Mouse (Mus musculus) MEL (cell line): ENCODE measurements around the gene Ccer1. TPM values are rescaled to one million over a fixed set of nuclear protein-coding genes. Genes with fewer than 3 reads are reported as not detected.

Experiments used
- DNase-seq: peaks from one replicate; pipeline ENCODE4 v3.0.0; 2011; ENCODE audit warnings: low read depth, low spot score
- H3K27ac ChIP-seq: 2 replicates; pipeline ENCODE4 v1.5.1; 2012; ENCODE audit warnings: low read depth, mild to moderate bottlenecking, control low read depth, low read length, moderate library complexity; ENCODE audit not compliant: control insufficient read depth
- H3K27me3 ChIP-seq, 2 experiments: fragments of 150-350 bp in 1 of 2; sonication (generic) in 1 of 2; 2 replicates each; pipeline ENCODE4 v1.6.1; 2012; ENCODE audit warnings: low read length in 2 of 2, mild to moderate bottlenecking in 2 of 2, improper control_type of control experiment in 1 of 2, moderate library complexity in 1 of 2; ENCODE audit not compliant: insufficient read depth in 2 of 2, control insufficient read depth in 1 of 2
- H3K36me3 ChIP-seq, 2 experiments: 2 replicates each; pipeline ENCODE4 v1.6.1; 2012 to 2014; ENCODE audit warnings: low read length in 2 of 2, improper control_type of control experiment in 1 of 2, inconsistent platforms in 1 of 2, mild to moderate bottlenecking in 1 of 2; ENCODE audit not compliant: insufficient read depth in 2 of 2, control insufficient read depth in 1 of 2
- H3K4me1 ChIP-seq, 2 experiments: fragments of 150-350 bp in 1 of 2; sonication (generic) in 1 of 2; 2 replicates each; pipeline ENCODE4 v1.6.1; 2012; ENCODE audit warnings: low read length in 2 of 2, improper control_type of control experiment in 1 of 2, mild to moderate bottlenecking in 1 of 2; ENCODE audit not compliant: insufficient read depth in 2 of 2, control insufficient read depth in 1 of 2
- H3K4me3 ChIP-seq, 2 experiments: fragments of 150-350 bp in 1 of 2; sonication (generic) in 1 of 2; 2 replicates each; pipeline ENCODE4 v1.5.1; 2012; ENCODE audit warnings: low read depth in 2 of 2, low read length in 2 of 2, mild to moderate bottlenecking in 2 of 2, moderate library complexity in 2 of 2, control low read depth in 1 of 2, improper control_type of control experiment in 1 of 2; ENCODE audit not compliant: control insufficient read depth in 1 of 2, insufficient read depth in 1 of 2
- H3K79me2 ChIP-seq: 2 replicates; pipeline ENCODE4 v1.6.1; 2012; ENCODE audit warnings: mild to moderate bottlenecking, low read length, moderate library complexity; ENCODE audit not compliant: control insufficient read depth, poor library complexity, insufficient read depth
- H3K9ac ChIP-seq: 2 replicates; pipeline ENCODE4 v1.6.1; 2012; ENCODE audit warnings: low read depth, mild to moderate bottlenecking, control low read depth, low read length, moderate library complexity; ENCODE audit not compliant: control insufficient read depth, poor library complexity, severe bottlenecking
- H3K9me3 ChIP-seq: fragments of 150-350 bp; sonication (generic); replicated peaks from 2 replicates; pipeline ENCODE4 v1.6.1; 2012; ENCODE audit warnings: mild to moderate bottlenecking, low read length, improper control_type of control experiment, moderate library complexity; ENCODE audit not compliant: insufficient read depth
- CTCF ChIP-seq, 3 experiments: IDR thresholded peaks in 2 of 3; conservative IDR thresholded peaks in 1 of 3; 2 replicates each; pipeline ENCODE4 v1.5.1; 2011 to 2012; ENCODE audit warnings: low read length in 3 of 3, low read depth in 2 of 3, mild to moderate bottlenecking in 2 of 3, improper control_type of control experiment in 1 of 3, inconsistent platforms in 1 of 3, mixed read lengths in 1 of 3, moderate library complexity in 1 of 3; ENCODE audit not compliant: control insufficient read depth in 1 of 3, insufficient read depth in 1 of 3, poor library complexity in 1 of 3, severe bottlenecking in 1 of 3
- E2F4 ChIP-seq: IDR thresholded peaks from 2 replicates; pipeline ENCODE4 v1.6.1; 2011; ENCODE audit warnings: low read depth, low read length, improper control_type of control experiment, borderline replicate concordance
- ETS1 ChIP-seq: IDR thresholded peaks from 2 replicates; pipeline ENCODE4 v1.6.1; 2012; ENCODE audit warnings: low read depth, mild to moderate bottlenecking, inconsistent platforms, low read length, improper control_type of control experiment, moderate library complexity
- HCFC1 ChIP-seq: IDR thresholded peaks from 2 replicates; pipeline ENCODE4 v1.6.1; 2012; ENCODE audit warnings: low read depth, mild to moderate bottlenecking, inconsistent platforms, low read length, improper control_type of control experiment, moderate library complexity
- JUND ChIP-seq: IDR thresholded peaks from 2 replicates; pipeline ENCODE4 v1.6.1; 2011; ENCODE audit warnings: low read depth, mild to moderate bottlenecking, improper control_type of control experiment, low read length
- KAT2A ChIP-seq: conservative IDR thresholded peaks from 2 replicates; pipeline ENCODE4 v1.6.1; 2012; ENCODE audit warnings: low read depth, low read length, improper control_type of control experiment, inconsistent platforms
- MAFK ChIP-seq: IDR thresholded peaks from 2 replicates; pipeline ENCODE4 v1.6.1; 2011; ENCODE audit warnings: low read depth, mild to moderate bottlenecking, low read length, improper control_type of control experiment, borderline replicate concordance
- MAX ChIP-seq: IDR thresholded peaks from 2 replicates; pipeline ENCODE4 v1.6.1; 2011; ENCODE audit warnings: low read length, improper control_type of control experiment
- MEF2A ChIP-seq: IDR thresholded peaks from 2 replicates; pipeline ENCODE4 v1.6.1; 2014; ENCODE audit warnings: low read depth, mild to moderate bottlenecking, inconsistent platforms, low read length, improper control_type of control experiment; ENCODE audit not compliant: poor library complexity, insufficient replicate concordance, severe bottlenecking; ENCODE audit errors: extremely low read depth
- MXI1 ChIP-seq: IDR thresholded peaks from 2 replicates; pipeline ENCODE4 v1.6.1; 2011; ENCODE audit warnings: mild to moderate bottlenecking, low read depth, low read length, improper control_type of control experiment
- MYB ChIP-seq: IDR thresholded peaks from 2 replicates; pipeline ENCODE4 v1.6.1; 2011; ENCODE audit warnings: mild to moderate bottlenecking, low read depth, low read length, improper control_type of control experiment
- NRF1 ChIP-seq: IDR thresholded peaks from 2 replicates; pipeline ENCODE4 v1.6.1; 2014; ENCODE audit warnings: low read depth, mild to moderate bottlenecking, inconsistent platforms, low read length, improper control_type of control experiment, moderate library complexity; ENCODE audit not compliant: poor library complexity, insufficient read depth, severe bottlenecking
- POLR2AphosphoS2 ChIP-seq: IDR thresholded peaks from 2 replicates; pipeline ENCODE4 v1.6.1; 2011; ENCODE audit warnings: low read length, improper control_type of control experiment
- POLR2AphosphoS5 ChIP-seq: IDR thresholded peaks from 2 replicates; pipeline ENCODE4 v1.6.1; 2012; ENCODE audit warnings: low read depth, borderline replicate concordance, mild to moderate bottlenecking, inconsistent platforms, low read length, moderate library complexity, mixed read lengths
- RCOR1 ChIP-seq: IDR thresholded peaks from 2 replicates; pipeline ENCODE4 v1.6.1; 2012; ENCODE audit warnings: low read depth, mild to moderate bottlenecking, inconsistent platforms, low read length, improper control_type of control experiment
- SIN3A ChIP-seq: IDR thresholded peaks from 2 replicates; pipeline ENCODE4 v1.6.1; 2012; ENCODE audit warnings: low read length, improper control_type of control experiment, inconsistent platforms
- SMC3 ChIP-seq: IDR thresholded peaks from 2 replicates; pipeline ENCODE4 v1.6.1; 2011; ENCODE audit warnings: low read depth, low read length, improper control_type of control experiment
- TAL1 ChIP-seq: IDR thresholded peaks from 2 replicates; pipeline ENCODE4 v1.6.1; 2012; ENCODE audit warnings: mild to moderate bottlenecking, inconsistent platforms, low read length, moderate library complexity, mixed read lengths
- TBP ChIP-seq: IDR thresholded peaks from 2 replicates; pipeline ENCODE4 v1.8.0; 2011; ENCODE audit warnings: low read depth, low read length, improper control_type of control experiment
- ZKSCAN1 ChIP-seq: IDR thresholded peaks from 2 replicates; pipeline ENCODE4 v1.6.1; 2012; ENCODE audit warnings: low read depth, mild to moderate bottlenecking, inconsistent platforms, low read length, improper control_type of control experiment, moderate library complexity
- ZNF384 ChIP-seq: IDR thresholded peaks from 2 replicates; pipeline ENCODE4 v1.6.1; 2012; ENCODE audit warnings: low read depth, mild to moderate bottlenecking, inconsistent platforms, low read length, improper control_type of control experiment
- polyA plus RNA-seq, 2 experiments: library from polyadenylated mRNA; stranded (reverse) in 1 of 2; unstranded in 1 of 2; fragments of >175 nt in 1 of 2; fragments of >200 nt in 1 of 2; gene quantifications; 2 replicates each; pipeline versions ENCODE4 v1.2.1 to v1.2.4; 2012; ENCODE audit warnings: low replicate concordance in 2 of 2, low read depth in 1 of 2; ENCODE audit not compliant: insufficient read length in 2 of 2, insufficient read depth in 1 of 2, missing spikeins in 1 of 2
- total RNA-seq: library from RNA; depleted of rRNA; stranded (reverse); fragments of 300-350 nt; gene quantifications from 2 replicates; pipeline ENCODE4 v1.2.3, GENCODE M21; 2012

Ccer1 gene
- total and polyA plus RNA-seq, 3 experiments: not detected

- Histone ChIP-seq H3K27me3 (no peaks in the 10 kb centered on the region), H3K27ac (no peak overlapping the region), H3K4me3 (no peak overlapping the region), H3K79me2 (no peaks in the 10 kb centered on the region), H3K36me3 (no peaks in the 10 kb centered on the region), H3K9ac (no peak overlapping the region), H3K9me3 (no peaks in the 10 kb centered on the region), H3K4me1 (no peaks in the 10 kb centered on the region)
- no peak for TF ChIP-seq KAT2A
- TF ChIP-seq MYB: no peak
- TF ChIP-seq MXI1: no peak
- no peak for TF ChIP-seq E2F4
- no peak for TF ChIP-seq TAL1
- TF ChIP-seq SIN3A: no peak
- TF ChIP-seq CTCF (IDR thresholded peaks at IDR 0.05 in 2 of 3, conservative IDR thresholded peaks at IDR 0.05 in 1 of 3; ENCODE audit: control insufficient read depth in 1 of 3, insufficient read depth in 1 of 3, low read depth in 2 of 3, low read length in 3 of 3, poor library complexity in 1 of 3, severe bottlenecking in 1 of 3): no peak
- TF ChIP-seq POLR2AphosphoS5: no peak
- TF ChIP-seq JUND: no peak
- TF ChIP-seq ETS1: no peak
- no peak for TF ChIP-seq ZNF384
- TF ChIP-seq MAFK: no peak
- TF ChIP-seq SMC3: no peak
- no peak for TF ChIP-seq NRF1
- DNase-seq: no peak
Measured at GRCm38 (mm10) chr10:97670202-97670601, 22.7 kb upstream of the Ccer1 start.

DNA sequence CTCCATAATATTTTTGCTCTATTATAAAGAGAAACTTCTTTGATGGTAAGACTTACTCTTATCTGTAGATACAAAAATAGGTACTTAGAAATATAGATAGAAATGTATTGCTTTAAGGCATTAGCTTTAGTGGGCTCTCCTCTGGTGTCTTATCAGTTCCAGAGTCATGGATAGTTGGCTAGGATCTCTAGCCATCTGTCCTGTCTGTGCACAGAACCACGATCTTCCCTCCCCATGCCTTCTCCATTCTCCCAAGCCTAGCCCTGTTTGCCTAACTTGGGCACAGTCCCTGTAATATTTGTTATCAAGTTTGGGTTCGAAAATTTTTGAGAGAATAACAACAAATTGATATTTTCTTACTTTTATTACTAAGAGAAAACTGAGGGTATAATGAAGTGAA is 19.6 kb upstream of the Ccer1 start:
- DNase-seq: no peak
- Histone ChIP-seq H3K36me3 (no peaks in the 10 kb centered on the region), H3K4me3 (no peak overlapping the region), H3K79me2 (no peaks in the 10 kb centered on the region), H3K27ac (no peak overlapping the region), H3K27me3 (no peaks in the 10 kb centered on the region), H3K9ac (no peak overlapping the region), H3K9me3 (no peaks in the 10 kb centered on the region), H3K4me1 (no peaks in the 10 kb centered on the region)
- no peak for TF ChIP-seq HCFC1
- TF ChIP-seq ZKSCAN1: no peak
- TF ChIP-seq SMC3: no peak
- no peak for TF ChIP-seq MEF2A
- no peak for TF ChIP-seq POLR2AphosphoS2
- TF ChIP-seq MAX: no peak
- no peak for TF ChIP-seq SIN3A
- no peak for TF ChIP-seq TAL1
- TF ChIP-seq POLR2AphosphoS5: no peak
- TF ChIP-seq RCOR1: no peak
- TF ChIP-seq TBP: no peak
